Mouse (Mus musculus): ENCODE data around the gene Mvb12b. TPM values are rescaled to one million over a fixed set of nuclear protein-coding genes. Genes with fewer than 3 reads are reported as not detected.

Gene Mvb12b
- polyA plus RNA-seq, 1 experiment: 204 TPM

GRCm38 (mm10) chr2:33789279-33789678 is 98.5 kb downstream of the Mvb12b start:
- TF ChIP-seq GATA1 (IDR thresholded peaks at IDR 0.05; ENCODE audit: borderline replicate concordance, low read length) (no peak), FLI1 (IDR thresholded peaks at IDR 0.05; ENCODE audit: low read length) (no peak)
- Histone ChIP-seq H3K9me3 (no peaks in the 10 kb centered on the region), H3K27me3 (replicated peaks) (no peaks in the 10 kb centered on the region), H3K4me1 (peaks cover 45% of the 10 kb centered on the region), H3K36me3 (replicated peaks; ENCODE audit: low read length) (peaks cover 100% of the 10 kb centered on the region), H3K4me3 (replicated peaks) (no peak overlapping the region)

- no peak for TF ChIP-seq GATA1 (IDR thresholded peaks at IDR 0.05; ENCODE audit: borderline replicate concordance, low read length)
- no peak for TF ChIP-seq FLI1 (IDR thresholded peaks at IDR 0.05; ENCODE audit: low read length)
- Histone ChIP-seq H3K4me3 (replicated peaks) (no peak overlapping the region), H3K36me3 (replicated peaks; ENCODE audit: low read length) (peaks cover 100% of the 10 kb centered on the region), H3K9me3 (no peaks in the 10 kb centered on the region), H3K4me1 (peaks cover 45% of the 10 kb centered on the region), H3K27me3 (replicated peaks) (no peaks in the 10 kb centered on the region)
These were observed 98.9 kb downstream of the Mvb12b start for GRCm38 (mm10) chr2:33788851-33789250.

DNA sequence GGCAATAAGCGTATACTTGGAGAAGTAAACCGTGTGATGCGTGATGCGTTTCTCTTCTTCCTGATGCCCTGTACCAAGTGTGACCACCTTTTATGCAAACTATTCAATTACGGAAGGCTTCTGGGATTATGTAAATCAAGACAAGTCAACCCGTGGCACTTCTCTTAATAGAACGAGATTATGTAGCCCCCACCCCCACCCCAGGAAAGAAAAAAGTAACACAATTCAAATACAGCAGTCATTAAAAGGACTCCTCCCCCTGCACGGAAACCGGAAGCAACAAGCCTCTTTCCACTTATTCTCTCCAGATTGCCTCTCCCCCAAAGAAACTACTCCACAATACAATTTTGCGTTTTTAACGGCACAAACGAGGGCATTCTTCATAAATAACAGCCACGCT is 99.6 kb downstream of the Mvb12b start:
- no peak for TF ChIP-seq FLI1 (IDR thresholded peaks at IDR 0.05; ENCODE audit: low read length)
- TF ChIP-seq GATA1 (IDR thresholded peaks at IDR 0.05; ENCODE audit: borderline replicate concordance, low read length): no peak
- Histone ChIP-seq H3K4me1 (peaks cover 48% of the 10 kb centered on the region), H3K36me3 (replicated peaks; ENCODE audit: low read length) (peaks cover 100% of the 10 kb centered on the region), H3K27me3 (replicated peaks) (no peaks in the 10 kb centered on the region), H3K4me3 (replicated peaks) (no peak overlapping the region), H3K9me3 (no peaks in the 10 kb centered on the region)

DNA sequence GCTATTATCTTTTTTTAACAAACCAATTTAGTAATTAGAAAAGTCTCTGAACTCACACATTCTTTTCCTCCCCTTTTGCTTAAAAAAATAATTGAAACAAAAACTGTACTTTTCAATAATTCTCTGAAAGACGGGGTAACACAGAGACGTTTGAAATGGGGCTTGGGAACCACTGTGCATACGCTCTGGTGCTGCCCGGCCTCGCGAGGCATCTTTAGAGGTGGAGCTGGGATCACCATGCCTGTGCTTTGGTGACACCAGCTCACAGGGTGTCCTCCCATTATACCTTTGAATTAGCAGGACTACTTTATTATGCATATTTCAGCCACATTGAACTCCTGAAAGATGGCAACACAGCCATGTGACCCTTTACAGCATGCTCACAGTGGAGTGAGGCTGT is 101.7 kb downstream of the Mvb12b start:
- Histone ChIP-seq H3K4me1 (peaks cover 50% of the 10 kb centered on the region), H3K4me3 (replicated peaks) (no peak overlapping the region), H3K36me3 (replicated peaks; ENCODE audit: low read length) (peaks cover 100% of the 10 kb centered on the region), H3K27me3 (replicated peaks) (no peaks in the 10 kb centered on the region), H3K9me3 (no peaks in the 10 kb centered on the region)
- no peak for TF ChIP-seq GATA1 (IDR thresholded peaks at IDR 0.05; ENCODE audit: borderline replicate concordance, low read length)
- no peak for TF ChIP-seq FLI1 (IDR thresholded peaks at IDR 0.05; ENCODE audit: low read length)

- no peak for TF ChIP-seq FLI1 (IDR thresholded peaks at IDR 0.05; ENCODE audit: low read length)
- TF ChIP-seq GATA1 (IDR thresholded peaks at IDR 0.05; ENCODE audit: borderline replicate concordance, low read length): no peak
- Histone ChIP-seq H3K4me1 (peaks cover 47% of the 10 kb centered on the region), H3K36me3 (replicated peaks; ENCODE audit: low read length) (peaks cover 100% of the 10 kb centered on the region)
These were observed 102.2 kb downstream of the Mvb12b start for GRCm38 (mm10) chr2:33785596-33785995.

GRCm38 (mm10) chr2:33784721-33785120 is 103.0 kb downstream of the Mvb12b start:
- Histone ChIP-seq H3K4me1 (peaks cover 46% of the 10 kb centered on the region), H3K27me3 (replicated peaks) (no peaks in the 10 kb centered on the region), H3K9me3 (peaks cover 3% of the 10 kb centered on the region), H3K36me3 (replicated peaks; ENCODE audit: low read length) (peaks cover 100% of the 10 kb centered on the region), H3K4me3 (replicated peaks) (no peak overlapping the region)
- TF ChIP-seq GATA1 (IDR thresholded peaks at IDR 0.05; ENCODE audit: borderline replicate concordance, low read length): no peak
- TF ChIP-seq FLI1 (IDR thresholded peaks at IDR 0.05; ENCODE audit: low read length): no peak

More at GRCm38 (mm10) chr2:33785596-33785995, 102.2 kb downstream of the Mvb12b start:
- Histone ChIP-seq H3K4me3 (replicated peaks) (no peak overlapping the region), H3K27me3 (replicated peaks) (no peaks in the 10 kb centered on the region), H3K9me3 (no peaks in the 10 kb centered on the region)

DNA sequence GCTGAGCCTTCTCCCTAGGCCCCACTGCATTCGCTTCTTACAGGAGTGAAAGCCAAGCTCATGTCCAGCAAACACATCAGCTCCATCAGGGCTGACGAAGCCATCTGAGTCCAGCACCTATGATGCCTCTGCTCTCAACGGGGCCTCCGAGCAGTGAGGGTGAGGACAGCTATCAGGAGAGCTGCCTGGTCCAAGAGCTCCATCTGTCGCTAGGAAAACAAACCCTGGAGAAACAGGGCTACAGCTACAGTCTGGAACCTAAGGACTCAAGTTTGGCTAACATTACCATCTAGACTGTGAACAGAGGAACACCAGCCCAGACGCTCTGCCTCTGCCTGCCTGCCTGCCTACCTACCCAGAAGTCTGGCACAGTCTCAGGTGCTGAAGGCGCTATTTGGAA is 104.3 kb downstream of the Mvb12b start:
- H3K9me3 ChIP-seq: peaks cover 16% of the 10 kb centered on the region
- H3K36me3 ChIP-seq (replicated peaks; ENCODE audit: low read length): peaks cover 100% of the 10 kb centered on the region
- TF ChIP-seq FLI1 (IDR thresholded peaks at IDR 0.05; ENCODE audit: low read length) (no peak), GATA1 (IDR thresholded peaks at IDR 0.05; ENCODE audit: borderline replicate concordance, low read length) (no peak)

GRCm38 (mm10) chr2:33781655-33782400 is 105.9 kb downstream of the Mvb12b start:
- Histone ChIP-seq H3K9me3 (peaks cover 24% of the 10 kb centered on the region), H3K4me1 (peaks cover 53% of the 10 kb centered on the region), H3K27me3 (replicated peaks) (no peaks in the 10 kb centered on the region), H3K4me3 (replicated peaks) (no peak overlapping the region), H3K36me3 (replicated peaks; ENCODE audit: low read length) (peaks cover 100% of the 10 kb centered on the region)
- TF ChIP-seq GATA1 (IDR thresholded peaks at IDR 0.05; ENCODE audit: borderline replicate concordance, low read length) (no peak), FLI1 (IDR thresholded peaks at IDR 0.05; ENCODE audit: low read length) (no peak)

More for the DNA sequence above, 104.3 kb downstream of the Mvb12b start:
- no peak overlapping the region for H3K4me3 ChIP-seq (replicated peaks)
- H3K4me1 ChIP-seq: peaks cover 54% of the 10 kb centered on the region
- no peaks in the 10 kb centered on the region for H3K27me3 ChIP-seq (replicated peaks)

DNA sequence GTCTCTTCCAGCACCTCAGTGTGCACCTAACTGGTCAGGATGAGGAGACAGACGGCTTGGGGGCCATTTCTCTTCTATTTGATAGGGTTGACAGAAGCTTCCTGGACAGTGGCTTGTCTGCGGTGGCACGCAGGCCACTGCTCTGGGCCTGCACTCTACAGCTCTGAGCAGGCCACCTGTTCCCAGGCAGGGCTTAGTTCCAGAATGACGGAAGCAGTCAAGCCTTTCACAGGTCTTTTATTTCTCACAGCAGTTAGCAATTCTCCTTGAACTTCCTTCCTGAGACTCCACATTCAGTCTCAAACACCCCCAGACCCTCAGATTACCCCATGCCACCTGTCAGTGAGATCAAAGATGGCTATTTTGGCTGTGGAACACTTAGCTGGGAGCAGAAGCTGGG is 109.3 kb downstream of the Mvb12b start:
- Histone ChIP-seq H3K4me3 (replicated peaks) (no peak overlapping the region), H3K36me3 (replicated peaks; ENCODE audit: low read length) (peaks cover 100% of the 10 kb centered on the region), H3K27me3 (replicated peaks) (no peaks in the 10 kb centered on the region), H3K4me1 (peaks cover 47% of the 10 kb centered on the region), H3K9me3 (peaks cover 24% of the 10 kb centered on the region)
- TF ChIP-seq GATA1 (IDR thresholded peaks at IDR 0.05; ENCODE audit: borderline replicate concordance, low read length): no peak
- no peak for TF ChIP-seq FLI1 (IDR thresholded peaks at IDR 0.05; ENCODE audit: low read length)

DNA sequence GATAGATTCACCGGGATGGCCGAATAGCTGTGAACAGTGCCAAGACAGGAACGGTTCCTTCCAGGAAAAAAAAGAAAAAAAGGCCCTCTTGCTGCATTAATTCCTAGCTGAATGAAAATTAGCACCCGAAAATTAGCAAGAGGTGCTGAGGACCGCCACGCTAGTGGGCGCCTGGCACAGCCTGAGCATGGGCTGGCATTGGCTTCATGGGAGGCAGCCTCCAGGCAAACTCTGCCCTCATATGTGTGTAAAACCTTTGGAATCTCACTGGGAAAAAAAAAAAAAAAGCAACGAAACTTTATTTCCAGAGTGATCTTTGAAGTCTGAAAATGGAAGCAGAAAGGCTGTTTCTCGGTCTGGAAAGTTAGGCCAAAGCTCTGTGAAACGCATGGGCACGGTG is 110.7 kb downstream of the Mvb12b start:
- Histone ChIP-seq H3K9me3 (peaks cover 24% of the 10 kb centered on the region), H3K4me1 (peaks cover 46% of the 10 kb centered on the region), H3K27me3 (replicated peaks) (no peaks in the 10 kb centered on the region), H3K4me3 (replicated peaks) (no peak overlapping the region), H3K36me3 (replicated peaks; ENCODE audit: low read length) (peaks cover 100% of the 10 kb centered on the region)
- TF ChIP-seq FLI1 (IDR thresholded peaks at IDR 0.05; ENCODE audit: low read length): no peak
- no peak for TF ChIP-seq GATA1 (IDR thresholded peaks at IDR 0.05; ENCODE audit: borderline replicate concordance, low read length)

All from megakaryocyte, embryonic 14.5 days (primary cell).